Mouse (Mus musculus) urinary bladder, postnatal 25 days (tissue): ENCODE results near the gene Tubal3.
A peak's percentile ranks its signal among the peaks of the same experiment; 100 is the strongest.
"Not testable (repeated sequence)": the region's sequence is repeated elsewhere in the genome, so short reads cannot be mapped to it uniquely, and the experiment has no call there.

Experiments used
- DNase-seq: peaks from one replicate; pipeline ENCODE4 v3.0.0; 2022; ENCODE audit warnings: low spot score

Gene Tubal3

DNA sequence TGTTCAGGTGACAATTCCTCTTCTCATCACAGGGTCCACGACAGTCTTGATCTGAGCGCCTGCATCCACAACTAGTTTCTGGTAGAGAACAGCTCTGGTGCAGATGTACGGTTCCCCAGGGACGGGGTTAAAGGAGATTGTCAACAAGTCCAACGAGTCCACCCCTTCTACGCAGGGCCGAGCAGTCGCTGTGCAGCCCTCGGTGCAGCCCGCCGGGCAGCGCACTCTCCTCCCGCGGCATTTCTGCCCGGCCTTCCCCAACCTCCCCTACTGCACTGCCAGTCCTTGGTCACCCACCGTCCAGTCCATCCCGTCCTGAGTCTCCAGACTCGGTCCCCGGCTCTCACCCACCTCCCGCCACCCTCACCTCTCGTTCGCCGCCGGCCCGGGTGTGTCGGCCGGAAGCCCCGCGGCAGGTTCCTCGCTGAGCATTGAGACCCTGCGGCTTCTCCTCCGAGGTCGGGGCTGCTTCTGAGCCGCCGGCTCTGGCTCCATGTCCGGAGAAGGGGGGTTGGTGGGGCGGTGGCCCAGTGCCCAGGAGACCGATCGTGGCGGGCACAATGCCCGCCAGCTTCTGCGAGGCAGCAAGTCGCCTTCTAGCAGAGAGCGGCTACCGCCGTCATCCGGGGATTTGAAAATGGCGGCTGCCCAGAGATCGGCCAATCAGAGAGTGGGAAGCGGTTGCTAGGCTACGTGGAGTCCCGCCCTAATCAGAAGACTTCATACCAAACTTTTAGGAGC, at the start of gene Tubal3, which contains the start of gene Net1:
Gene Tubal3 (plus strand): TSS at position 704 of the 741 bp plus-strand sequence.
Gene Net1 (minus strand): TSS at position 650 of the 741 bp plus-strand sequence.
- DNase-seq, result peak; percentile 79

DNA sequence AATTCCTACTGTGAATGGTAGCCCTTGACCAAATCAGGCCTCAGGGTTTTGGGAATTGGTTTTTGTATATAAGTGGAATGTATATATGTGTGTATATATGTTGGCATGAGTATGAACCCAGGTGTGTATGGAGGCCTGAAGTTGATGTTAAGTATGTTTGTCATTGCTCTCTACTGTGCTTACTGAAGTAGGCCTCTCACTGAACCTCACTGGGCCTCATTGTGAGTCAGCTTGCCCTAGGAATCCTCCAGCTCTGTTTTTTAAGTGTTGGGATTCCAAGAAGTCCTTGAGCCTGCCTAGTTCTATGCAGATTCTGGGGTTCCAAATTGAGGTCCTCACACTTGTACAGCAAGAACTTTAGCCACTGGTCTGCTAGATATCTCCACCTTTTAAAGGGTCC, 48.2 kb upstream of the Tubal3 start:
- no peak for DNase-seq

DNA sequence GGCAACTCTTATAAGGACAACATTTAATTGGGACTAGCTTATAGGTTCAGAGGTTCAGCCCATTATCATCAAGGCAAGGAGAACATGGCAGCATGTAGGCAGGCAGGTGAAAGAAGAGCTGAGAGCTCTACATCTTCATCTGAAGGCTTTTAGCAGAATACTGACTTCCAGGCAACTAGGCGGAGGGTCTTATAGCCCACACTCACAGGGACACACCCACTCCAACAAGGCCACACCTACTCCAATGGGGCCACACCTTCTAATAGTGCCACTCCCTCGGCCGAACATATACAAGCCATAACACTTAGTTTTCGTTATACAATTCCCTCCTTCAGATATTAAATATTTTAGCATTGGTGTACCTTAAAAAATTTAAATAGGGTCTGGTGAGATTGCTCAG, 45.2 kb upstream of the Tubal3 start:
- no peak for DNase-seq

DNA sequence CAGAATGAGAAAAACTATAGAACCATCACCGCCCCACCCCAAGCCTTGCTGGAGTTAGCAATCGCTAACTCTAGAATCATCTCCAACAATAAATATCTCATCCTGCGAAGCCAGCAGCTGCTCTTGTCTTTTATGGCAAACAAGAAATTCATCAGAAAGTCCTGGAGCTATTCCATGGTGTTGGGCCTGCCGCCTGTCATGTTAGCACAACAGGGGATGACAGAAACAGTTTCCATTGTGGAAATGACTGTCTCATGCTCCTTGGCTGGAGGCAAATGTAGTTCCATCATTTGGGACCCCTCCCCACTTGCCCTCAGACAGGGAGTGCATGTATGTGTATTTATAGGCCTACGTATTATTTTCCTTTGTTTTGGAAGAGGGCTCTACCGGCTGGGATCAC, 41.6 kb upstream of the Tubal3 start:
- no peak for DNase-seq

DNA sequence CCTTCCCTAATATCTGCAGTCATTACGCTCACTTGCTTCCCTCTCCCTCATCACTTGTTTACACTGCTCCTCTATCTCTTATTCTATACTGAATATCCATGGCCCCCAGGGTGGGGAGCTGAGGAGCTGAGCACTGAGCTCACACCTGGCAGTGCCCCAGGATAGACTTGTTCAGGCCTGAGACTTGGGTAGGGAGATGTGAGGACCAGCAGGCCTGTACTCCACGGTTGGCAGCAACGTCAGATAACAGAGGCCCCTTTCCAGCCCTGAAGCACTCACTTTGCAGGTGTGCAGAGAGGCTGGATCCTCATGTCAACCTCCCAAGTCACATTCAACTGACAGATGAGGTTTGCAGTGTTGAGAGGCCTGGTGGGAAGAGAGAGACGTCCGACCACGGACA, 40.9 kb upstream of the Tubal3 start:
- no peak for DNase-seq

DNA sequence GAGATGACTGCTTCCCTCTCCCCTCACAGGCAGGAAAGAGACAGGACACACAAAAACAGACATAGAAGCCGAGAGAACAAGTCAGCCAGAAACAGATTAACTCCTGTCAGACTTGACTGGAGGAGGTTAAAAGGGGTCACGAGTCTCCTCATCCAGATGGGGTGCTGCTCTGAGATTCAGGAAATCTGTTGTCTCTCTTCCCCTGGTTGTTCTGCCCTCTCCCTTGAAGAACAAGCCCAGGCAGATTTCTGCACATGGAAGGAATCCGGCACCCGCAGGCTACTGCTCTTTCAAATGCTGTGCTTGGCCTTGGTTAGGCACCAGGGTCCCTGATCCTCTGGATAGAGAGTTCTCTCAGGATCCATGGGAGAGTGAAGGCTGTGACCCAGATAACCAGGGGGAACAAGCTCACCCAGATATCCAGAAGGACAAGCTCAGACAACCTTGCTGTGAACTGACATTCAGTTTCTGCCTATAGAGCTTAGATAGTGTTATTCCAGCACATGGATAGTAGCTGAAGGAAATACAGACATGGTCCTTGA, 40.3 kb upstream of the Tubal3 start:
- DNase-seq, result no peak

DNA sequence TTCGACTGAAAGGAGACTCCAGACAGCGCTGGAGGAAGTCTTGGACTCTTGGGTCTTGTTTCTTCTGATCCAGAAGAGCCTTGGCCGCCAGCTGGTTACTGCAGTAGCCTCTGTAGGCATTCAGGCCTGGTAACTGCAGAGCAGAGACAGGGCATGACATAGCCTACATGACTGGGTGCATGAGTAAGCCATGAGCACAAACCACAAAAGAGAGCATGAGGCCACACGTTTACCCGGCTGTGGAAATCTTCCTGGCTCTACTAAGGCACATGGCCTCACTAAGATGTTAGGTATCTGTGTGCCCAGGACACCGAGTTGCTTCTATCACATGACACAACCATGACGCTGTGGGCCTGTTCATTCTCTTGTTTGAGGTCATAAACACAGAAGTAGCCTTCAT, 31.4 kb upstream of the Tubal3 start:
- DNase-seq, result no peak

DNA sequence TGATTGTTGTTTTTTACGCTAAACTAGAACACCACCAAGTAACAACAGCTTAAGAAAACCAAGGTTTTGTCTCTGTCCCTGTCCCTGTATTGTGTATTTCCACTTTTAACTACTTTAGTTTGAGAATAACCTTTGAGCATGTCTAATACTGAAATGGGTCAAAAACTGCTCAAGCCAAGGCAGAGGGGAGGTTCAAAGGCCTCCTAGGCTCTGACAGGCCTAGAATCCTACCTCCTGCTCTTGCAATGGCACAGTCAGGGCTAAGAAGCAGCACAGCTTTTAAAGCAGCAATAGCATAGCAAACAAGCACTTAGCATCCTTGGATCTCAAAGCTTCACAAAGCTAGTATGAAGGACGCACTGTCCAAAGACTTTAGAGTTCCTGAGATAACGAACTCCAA, 29.0 kb upstream of the Tubal3 start:
- DNase-seq, result no peak

DNA sequence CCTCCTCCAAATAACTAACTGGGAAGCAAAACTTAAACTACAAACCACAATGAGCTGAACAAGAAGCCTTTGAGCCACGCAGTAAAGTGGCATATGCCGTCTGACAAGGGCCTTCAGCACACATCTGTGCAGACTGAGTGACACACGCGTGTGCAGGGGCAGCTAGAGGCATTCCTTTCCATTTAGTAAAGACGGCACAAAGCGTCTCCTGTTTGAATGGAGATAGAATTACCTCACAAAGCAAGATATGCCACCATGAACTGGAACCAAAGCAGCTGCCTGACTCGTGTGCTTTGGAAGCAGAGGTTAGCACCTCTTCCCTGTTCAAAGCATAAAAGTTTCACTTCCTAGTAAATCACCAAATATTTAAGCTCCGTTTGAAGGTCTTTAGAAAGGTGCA, 28.0 kb upstream of the Tubal3 start:
- DNase-seq, result no peak

DNA sequence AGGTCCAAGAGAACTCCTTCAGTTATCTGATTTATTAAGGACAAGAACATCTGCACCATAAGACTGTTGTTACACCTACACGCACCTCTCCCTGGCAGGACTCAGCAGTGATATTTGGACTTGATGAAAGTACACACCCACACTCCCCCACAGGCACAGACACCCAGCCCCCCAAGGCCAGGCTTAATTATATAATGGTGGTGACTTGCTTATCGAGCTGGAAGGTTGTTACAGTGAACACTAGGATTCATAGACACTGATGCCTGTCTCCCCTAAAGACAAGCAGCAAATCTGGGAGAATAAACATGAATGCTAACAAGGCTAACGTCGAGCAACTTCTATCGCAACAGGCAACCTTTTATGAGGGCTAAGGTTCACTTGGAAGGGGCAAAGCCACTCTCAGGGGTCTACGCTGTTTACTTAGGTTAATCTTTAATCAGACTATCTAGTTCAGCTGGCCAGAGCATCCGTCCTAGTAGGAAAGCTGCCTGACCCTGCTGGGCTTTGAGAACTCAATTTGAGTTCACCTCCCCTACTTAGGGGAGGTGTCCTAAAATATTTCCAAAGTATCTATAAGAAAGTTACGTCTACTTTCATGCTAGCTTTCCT, 26.5 kb upstream of the Tubal3 start:
- DNase-seq, result no peak

DNA sequence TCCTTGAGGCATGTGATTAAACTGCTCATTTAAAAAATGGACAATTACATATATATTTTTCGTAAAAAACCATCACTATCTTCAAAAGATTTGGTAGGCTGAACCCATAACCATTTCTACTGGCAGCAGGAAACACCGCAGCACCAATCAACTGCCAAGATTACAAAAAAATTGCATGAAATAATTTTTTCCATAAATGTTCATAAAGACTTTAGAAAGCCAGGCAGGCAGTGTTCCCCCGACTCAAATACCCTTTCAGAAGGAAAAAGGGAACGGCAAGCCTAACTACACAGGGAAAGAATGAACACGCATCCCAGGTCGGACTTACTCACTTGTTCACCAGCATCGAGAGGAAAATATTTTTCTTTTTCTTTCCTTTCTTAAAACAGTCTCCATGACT, 25.5 kb upstream of the Tubal3 start:
- DNase-seq, result no peak

DNA sequence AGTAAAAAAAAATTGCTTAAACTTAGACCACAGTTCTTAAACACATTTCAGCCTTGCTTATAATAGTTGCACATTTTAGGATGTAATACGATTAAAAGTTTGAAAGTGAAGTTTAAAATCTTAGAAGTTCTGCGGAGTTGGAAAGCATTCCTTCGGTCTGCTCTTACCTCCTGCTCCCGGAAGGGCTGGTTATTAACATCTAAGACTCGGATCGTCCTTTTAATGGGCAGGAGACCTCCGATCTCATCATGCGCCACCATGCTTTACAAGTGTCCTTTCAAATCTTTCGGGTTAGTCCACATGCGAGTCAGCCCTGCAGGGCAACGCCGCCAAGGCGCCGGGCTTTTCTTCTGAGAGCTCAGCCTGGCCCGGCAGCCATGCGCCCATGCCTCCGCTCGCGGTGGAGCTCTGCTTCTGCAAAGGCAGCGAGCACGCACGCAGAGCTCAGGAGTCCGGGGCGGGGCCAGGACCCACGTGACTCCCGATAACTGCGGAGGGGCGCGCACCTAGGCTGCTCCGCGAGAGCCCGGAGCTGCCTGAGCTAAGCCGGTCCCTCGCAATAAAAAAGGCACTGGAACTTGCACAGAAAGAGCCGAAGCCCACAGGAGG, 24.8 kb upstream of the Tubal3 start:
- DNase-seq, result peak; percentile 90

DNA sequence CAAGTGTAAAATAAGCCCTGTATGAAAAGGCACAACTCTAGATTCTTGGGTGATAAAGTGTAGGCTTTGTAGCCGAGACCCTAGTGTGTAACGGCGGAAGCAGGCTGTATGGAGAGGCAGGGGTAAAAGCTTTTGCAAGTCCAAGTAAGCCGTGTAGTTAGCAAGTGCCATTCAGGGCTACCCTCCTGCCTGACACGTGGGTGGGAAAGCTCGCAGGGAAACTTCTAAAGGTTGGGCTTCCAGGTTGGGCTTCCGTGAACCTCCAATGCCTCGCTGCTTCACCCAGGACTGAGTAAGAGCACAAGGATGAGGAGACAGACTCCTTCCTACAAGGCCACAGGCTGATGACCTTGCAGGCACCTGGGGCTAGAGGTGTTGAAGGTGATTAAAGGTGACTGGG, 23.5 kb upstream of the Tubal3 start:
- DNase-seq, result no peak

DNA sequence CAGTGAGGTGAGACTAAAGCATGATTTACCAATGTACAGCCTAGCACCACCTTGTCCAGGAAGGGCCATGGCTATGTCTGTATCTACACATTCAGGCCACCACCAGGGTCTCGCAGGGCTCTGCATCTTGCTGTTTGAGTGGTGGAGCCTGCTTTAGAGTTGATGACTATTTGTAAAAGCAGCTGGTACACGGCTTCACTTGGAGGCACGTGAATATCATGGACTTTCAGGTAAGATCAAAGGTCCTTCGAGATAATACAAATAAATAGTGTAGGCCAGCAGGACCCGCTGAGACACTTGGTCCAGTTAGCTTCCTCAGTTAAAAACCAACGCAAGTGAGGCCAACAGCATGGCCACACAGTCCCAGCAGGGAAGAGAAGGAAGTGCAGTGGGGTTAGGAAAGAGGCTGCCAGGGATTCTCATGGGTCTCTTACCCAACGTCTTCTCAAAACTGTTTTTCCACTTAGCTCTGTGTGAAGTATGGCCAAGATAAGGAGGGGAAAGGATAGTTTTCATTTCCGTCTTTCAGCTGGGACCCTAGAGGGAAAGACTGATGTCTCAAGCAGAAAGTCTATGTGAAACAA, 22.6 kb upstream of the Tubal3 start:
- DNase-seq, result no peak

DNA sequence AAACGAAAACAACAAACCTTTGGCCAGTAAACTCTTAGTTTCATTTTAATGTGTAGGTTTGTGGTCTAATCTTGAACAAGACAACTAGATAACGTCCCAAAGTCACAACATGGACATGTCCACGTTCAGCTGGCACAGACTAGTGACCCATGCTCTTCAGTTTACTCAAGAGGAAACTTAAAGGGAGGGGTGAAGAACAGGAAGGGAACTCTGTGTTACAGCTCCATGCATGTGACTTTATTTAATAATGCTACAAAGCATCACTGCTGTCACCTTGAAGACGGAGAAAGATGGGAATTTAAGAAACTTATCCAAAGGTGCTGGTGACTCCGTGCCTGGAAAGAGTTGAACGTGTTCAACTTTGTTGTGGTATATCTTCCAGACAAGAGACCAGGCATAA, 22.0 kb upstream of the Tubal3 start:
- DNase-seq, result no peak

DNA sequence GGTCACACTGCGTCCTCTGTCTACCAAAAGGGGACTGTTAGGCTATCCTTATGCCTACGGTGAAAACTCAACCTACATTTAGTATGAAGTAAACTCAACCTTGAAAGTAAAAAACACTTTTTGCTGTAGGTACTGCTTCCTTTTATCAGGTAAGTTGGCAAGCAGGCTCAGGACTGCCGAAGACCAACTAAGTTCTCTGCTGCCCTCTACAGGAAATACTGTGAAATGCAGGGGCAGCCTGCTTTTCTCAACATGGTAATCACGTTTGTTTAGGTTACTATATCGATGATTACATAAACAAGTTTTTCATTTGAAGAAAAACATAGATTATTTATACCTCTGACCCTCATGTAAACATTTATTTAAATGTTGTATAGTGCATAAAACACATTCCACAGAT, 21.2 kb upstream of the Tubal3 start:
- peak; percentile 58 for DNase-seq

DNA sequence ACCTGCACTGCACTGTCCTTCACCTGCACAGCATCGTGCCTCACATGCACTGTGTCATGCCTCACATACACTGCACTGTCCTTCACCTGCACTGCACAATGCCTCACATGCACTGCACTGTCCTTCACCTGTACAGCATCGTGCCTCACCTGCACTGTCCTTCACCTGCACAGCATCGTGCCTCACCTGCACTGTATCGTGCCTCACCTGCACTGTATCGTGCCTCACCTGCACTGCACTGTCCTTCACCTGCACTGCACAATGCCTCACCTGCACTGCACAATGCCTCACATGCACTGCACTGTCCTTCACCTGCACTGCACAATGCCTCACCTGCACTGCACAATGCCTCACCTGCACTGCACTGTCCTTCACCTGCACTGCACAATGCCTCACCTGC, 19.9 kb upstream of the Tubal3 start:
- not testable (repeated sequence) for DNase-seq

DNA sequence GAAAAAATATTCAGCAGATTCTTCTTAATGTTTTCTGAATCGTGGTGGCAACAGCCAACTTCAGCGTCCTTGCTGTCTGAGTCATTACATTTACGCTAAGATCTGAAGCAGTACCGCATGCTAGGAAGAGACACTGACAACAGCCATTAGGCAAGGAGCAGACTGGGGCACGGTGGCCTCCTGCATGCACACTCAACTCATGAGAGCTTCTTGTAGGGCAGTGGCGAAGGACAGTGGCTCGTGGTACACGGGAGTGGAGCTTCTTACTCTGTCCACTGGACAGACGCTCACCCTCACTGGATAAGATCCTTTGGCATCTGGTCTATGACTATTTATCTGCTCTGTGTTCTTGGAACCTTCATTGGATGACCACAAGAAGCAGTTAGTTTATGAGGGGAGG, 18.8 kb upstream of the Tubal3 start:
- no peak for DNase-seq

DNA sequence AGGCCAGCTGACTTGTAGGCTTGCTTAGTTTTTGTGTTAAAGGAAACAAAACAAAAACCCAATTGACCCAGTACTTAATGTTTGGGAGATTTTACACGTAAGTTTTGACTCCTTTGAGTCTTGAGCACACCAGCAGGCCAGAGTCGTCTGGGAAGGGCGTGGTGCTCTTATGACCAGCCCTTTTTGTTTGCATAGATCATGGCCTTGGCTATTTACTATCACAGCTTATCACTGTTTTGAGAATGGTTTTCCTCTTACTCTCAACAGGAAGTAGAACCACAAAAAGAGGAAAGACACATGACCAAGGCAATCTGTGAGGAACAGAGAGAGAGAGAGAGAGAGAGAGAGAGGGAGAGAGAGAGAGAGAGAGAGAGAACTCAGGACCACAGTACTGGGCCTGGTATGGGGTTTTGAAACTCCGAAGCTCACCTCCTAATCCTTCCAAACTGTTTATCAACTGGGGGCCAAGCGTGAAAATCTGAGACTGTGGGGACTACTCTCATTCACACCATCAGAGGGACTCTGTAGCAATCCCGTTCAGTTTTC, 10.8 kb upstream of the Tubal3 start:
- no peak for DNase-seq

DNA sequence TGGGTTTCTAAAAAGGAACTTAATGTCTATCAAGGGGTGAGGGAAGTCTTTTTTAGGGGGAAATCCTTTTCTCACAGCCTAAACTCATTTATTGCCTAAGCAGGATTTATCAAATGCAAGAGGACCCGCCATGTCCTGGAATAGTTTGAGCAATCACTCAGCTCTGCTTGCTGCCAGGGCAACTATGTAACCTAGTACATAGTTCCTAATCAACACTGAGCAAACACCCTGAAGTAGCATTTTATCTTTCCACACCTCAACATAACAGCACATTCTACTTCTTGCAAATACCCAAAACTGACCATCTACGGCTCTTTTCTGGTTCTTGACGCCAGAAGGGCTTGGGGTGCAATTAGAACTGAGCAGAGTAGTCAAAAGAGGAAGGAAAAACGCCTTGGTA, 9.8 kb upstream of the Tubal3 start:
- DNase-seq, result no peak

DNA sequence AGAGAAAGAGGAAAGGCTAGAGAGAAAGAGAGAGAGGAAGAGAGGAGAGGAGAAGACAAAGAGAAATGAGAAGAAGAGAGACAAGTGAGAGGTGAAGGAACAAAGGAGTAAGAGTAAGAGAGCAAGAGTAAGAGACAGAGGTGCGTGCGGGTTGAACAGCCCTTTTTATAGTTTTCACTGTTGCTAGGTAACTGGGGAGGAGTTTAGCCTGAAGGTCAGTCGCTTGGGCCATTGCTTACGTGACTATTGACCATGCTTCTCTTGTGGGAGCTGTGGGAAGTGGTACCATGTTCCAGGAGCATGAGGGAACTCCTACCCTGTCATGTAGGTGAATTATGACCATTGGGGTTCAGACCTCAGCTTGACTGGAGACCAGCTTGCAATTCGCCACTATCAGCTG, 7.7 kb upstream of the Tubal3 start:
- no peak for DNase-seq

DNA sequence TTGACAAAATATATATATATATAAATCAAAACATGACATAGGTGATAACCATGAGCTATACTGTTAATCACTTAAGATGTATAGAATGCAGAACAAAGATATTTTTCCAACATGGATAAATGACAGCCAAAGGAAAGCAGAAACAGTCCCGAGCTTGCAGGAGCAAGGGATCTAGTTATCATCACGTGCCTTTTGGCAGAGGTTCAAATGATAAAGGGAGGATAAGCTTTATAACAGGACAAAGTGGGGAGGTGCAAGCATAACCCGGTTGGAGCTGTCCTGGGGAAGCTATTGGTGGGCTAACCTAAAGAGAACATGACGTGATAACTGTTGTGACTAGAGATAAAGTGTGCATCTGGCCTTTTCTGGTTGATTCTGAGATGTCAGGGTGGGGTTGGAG, 4.6 kb upstream of the Tubal3 start:
- DNase-seq, result no peak

DNA sequence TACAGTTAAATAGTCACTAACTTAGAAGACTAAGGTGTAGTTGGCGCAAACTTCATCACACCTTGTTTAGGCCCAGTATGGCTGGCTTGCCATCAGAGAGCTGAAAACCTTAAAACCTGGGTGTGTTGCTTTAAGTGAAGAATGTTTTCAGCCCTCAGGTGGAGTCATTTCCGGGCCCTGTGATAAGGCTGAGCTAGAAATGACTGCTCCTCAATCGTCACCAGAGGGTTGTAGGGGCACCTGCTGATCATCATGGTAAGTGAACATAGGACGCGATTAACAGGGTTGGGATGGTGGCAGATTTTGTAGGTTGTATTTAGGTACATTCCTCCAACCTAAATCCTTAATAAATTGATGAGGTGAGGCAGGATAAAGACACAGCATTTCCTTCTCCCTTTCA, 6.4 kb downstream of the Tubal3 start:
- no peak for DNase-seq
